Mouse (Mus musculus) hindbrain, embryonic 13.5 days (tissue): ENCODE data around the gene Jpt1. TPM values are rescaled to one million over a fixed set of nuclear protein-coding genes. Genes with fewer than 3 reads are reported as not detected.
"Not testable (repeated sequence)": the region's sequence is repeated elsewhere in the genome, so short reads cannot be mapped to it uniquely, and the experiment has no call there.

Experiments used
- ATAC-seq: fragments of 200-750 bp; cut with Nextera tagmentation; 2 replicates; pipeline ENCODE4 v1.8.0; 2017; ENCODE audit warnings: moderate TSS enrichment; ENCODE audit not compliant: low FRiP score
- H3K27ac ChIP-seq: fragments of 300-500 bp; sonication (generic); 2 replicates; pipeline ENCODE4 v1.5.1; 2015; ENCODE audit warnings: inconsistent platforms, mild to moderate bottlenecking, moderate library complexity
- H3K27me3 ChIP-seq: fragments of 300-500 bp; sonication (generic); 2 replicates; pipeline ENCODE4 v1.6.1; 2015; ENCODE audit warnings: mild to moderate bottlenecking, inconsistent platforms
- H3K36me3 ChIP-seq: fragments of 300-500 bp; sonication (generic); 2 replicates; pipeline ENCODE4 v1.6.1; 2015; ENCODE audit warnings: mild to moderate bottlenecking, inconsistent platforms
- H3K4me1 ChIP-seq: fragments of 300-500 bp; sonication (generic); replicated peaks from 2 replicates; pipeline ENCODE4 v1.6.1; 2015; ENCODE audit warnings: inconsistent platforms
- H3K4me2 ChIP-seq: fragments of 300-500 bp; sonication (generic); 2 replicates; pipeline ENCODE4 v1.6.1; 2015; ENCODE audit warnings: inconsistent platforms, mild to moderate bottlenecking, moderate library complexity
- H3K4me3 ChIP-seq: fragments of 300-500 bp; sonication (generic); 2 replicates; pipeline ENCODE4 v1.5.1; 2015; ENCODE audit warnings: mild to moderate bottlenecking, inconsistent platforms
- H3K9ac ChIP-seq: fragments of 300-500 bp; sonication (generic); 2 replicates; pipeline ENCODE4 v1.6.1; 2015; ENCODE audit warnings: mild to moderate bottlenecking, inconsistent platforms
- H3K9me3 ChIP-seq: fragments of 300-500 bp; sonication (generic); 2 replicates; pipeline ENCODE4 v1.6.1; 2016; ENCODE audit warnings: inconsistent platforms
- WGBS: fragments of 180-500 bp; shearing (Covaris S2); methylation state at CpG from one replicate; pipeline ENCODE4 v1.1.7; 2015; 5-methylcytosine and 5-hydroxymethylcytosine counted together
- polyA plus RNA-seq: library from polyadenylated mRNA; unstranded; fragments of >200 nt; fragmentation: Nextera tagmentation; extraction: Ambion mirVana; gene quantifications from 2 replicates; pipeline ENCODE4 v1.2.1, GENCODE M21; 2015

The Jpt1 gene
- polyA plus RNA-seq, 1 experiment from 2014 or later, result 1,452 TPM

DNA sequence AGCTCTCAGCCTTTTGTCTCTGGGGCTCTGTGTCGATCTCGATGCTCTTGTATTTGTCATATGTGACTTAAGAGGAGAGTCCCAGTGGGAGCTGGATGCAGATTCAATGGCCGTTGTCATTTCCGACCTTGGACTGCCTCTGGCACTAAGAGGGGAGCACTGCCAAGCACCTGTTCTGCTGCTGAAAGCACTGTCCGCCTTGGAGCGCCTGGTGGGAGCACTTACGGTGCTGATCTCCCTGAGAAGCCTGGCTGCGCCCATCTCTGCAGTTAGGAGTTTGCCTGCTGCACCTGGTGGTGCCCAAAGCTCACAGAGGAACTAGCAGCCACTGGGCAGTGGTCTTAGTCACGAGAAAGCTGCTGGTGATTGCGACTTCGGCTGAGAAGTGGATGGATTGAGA, 30.9 kb downstream of the Jpt1 start:
- Histone ChIP-seq H3K27ac (no peak overlapping the region), H3K9me3 (no peaks in the 10 kb centered on the region), H3K4me1 (peaks cover 6% of the 10 kb centered on the region), H3K27me3 (no peaks in the 10 kb centered on the region), H3K36me3 (peaks cover 17% of the 10 kb centered on the region), H3K9ac (0 out of 2 replicates have a peak overlapping the region, but pooled peaks have one; percentile 3), H3K4me3 (no peak overlapping the region), H3K4me2 (no peak overlapping the region)
- ATAC-seq, result no peak
- WGBS, result 73% methylated on average over 11 of the region's 11 CpGs

DNA sequence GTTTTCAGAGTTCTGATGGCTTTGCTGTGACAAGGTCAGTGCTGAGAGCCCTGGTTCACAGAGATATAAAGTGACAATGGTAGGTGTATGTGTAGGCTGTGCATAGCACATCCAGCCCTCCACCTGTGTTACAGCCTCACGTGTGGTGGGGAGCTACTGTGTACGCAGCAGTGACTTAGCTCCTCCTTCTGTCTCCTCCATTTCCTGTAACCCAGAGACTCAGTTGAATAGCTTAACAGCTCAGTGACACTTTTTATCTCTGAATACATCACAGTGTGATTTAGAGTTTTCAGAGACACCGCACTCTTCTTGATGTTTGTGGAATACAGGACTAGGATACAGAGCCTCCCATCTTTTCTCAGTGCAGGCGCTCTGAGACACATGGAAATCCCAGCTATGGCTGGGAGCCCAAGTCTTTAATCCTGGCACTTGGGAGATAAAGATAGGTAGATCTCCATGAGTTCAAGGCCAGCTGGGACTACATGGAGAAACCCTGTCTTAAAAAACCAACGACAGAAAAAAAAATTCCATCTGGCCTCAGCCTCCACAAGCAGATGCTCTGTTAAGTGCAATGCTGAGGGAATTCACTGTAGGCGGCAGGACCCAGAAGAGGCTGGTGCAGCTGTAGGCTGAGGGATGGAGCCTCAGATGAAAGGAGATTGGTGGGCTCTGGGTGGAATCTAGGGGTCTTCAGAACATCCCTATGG, 32.5 kb downstream of the Jpt1 start:
- H3K4me3 ChIP-seq, result no peak overlapping the region
- WGBS, result 82% methylated on average over 6 of the region's 6 CpGs
- no peak overlapping the region for H3K27ac ChIP-seq
- no peaks in the 10 kb centered on the region for H3K9me3 ChIP-seq
- peak overlapping the region; percentile 6; the same call in 1 of the 2 replicates for H3K9ac ChIP-seq
- H3K4me2 ChIP-seq, result no peak overlapping the region
- H3K36me3 ChIP-seq, result peaks cover 17% of the 10 kb centered on the region
- H3K4me1 ChIP-seq, result peaks cover 16% of the 10 kb centered on the region
- no peak for ATAC-seq
- no peaks in the 10 kb centered on the region for H3K27me3 ChIP-seq

DNA sequence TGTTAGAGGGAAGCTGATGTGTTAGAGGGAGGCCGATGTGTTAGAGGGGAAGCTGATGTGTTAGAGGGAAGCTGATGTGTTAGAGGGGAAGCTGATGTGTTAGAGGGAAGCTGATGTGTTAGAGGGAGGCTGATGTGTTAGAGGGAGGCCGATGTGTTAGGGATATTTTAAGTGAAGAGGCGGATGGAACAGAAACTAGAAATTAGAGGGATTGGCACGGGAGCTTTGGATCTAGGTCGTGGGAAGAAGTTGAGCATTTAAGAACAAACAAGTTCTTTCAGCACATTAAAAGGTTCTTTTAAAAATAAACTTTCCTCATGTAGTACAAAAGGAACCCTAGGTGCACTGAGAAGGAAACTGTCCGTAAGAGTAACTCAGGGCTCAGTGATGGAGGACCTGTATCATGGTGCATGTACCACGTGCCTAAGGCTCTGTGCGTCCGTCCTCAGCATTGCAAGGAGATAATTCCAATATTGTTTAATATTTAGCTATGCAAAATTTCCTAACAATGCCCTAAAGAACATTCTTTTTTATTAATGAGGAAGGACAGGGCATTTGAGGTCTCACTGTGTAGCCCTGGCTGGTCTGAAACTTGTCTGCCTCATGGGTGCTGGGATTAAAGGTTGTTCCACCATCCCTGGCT, 35.8 kb downstream of the Jpt1 start:
- no peak overlapping the region for H3K9ac ChIP-seq
- H3K4me3 ChIP-seq, result no peak overlapping the region
- ATAC-seq, result no peak
- H3K27ac ChIP-seq, result no peak overlapping the region
- H3K36me3 ChIP-seq, result peaks cover 13% of the 10 kb centered on the region
- H3K9me3 ChIP-seq, result no peaks in the 10 kb centered on the region
- H3K4me2 ChIP-seq, result no peak overlapping the region
- H3K27me3 ChIP-seq, result no peaks in the 10 kb centered on the region
- H3K4me1 ChIP-seq, result peaks cover 33% of the 10 kb centered on the region
- 85% methylated on average over 9 of the region's 9 CpGs for WGBS

DNA sequence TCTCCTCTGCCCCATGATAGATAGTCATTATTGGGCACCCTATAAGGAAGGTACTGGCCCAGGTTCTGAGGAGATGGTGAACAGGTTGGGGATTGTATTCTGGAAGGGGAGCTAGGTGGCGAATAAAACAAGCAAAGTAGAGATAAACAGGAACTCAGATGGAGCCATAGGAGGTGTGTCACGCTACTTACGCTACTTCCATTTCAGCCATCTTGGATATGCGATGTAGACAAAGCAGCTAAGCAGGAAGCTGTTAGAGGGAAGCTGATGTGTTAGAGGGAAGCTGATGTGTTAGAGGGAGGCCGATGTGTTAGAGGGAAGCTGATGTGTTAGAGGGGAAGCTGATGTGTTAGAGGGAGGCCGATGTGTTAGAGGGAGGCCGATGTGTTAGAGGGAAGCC, 36.8 kb downstream of the Jpt1 start:
- H3K27me3 ChIP-seq, H3K27ac ChIP-seq, H3K9me3 ChIP-seq, ATAC-seq, H3K4me3 ChIP-seq: not testable (repeated sequence)
- H3K9ac ChIP-seq, result peak overlapping the region; percentile 58
- 90% methylated on average over 7 of the region's 7 CpGs for WGBS
- peak overlapping the region; percentile 98; the same call in 1 of the 2 replicates for H3K4me2 ChIP-seq
- H3K36me3 ChIP-seq, result peaks cover 13% of the 10 kb centered on the region
- H3K4me1 ChIP-seq, result peaks cover 35% of the 10 kb centered on the region

DNA sequence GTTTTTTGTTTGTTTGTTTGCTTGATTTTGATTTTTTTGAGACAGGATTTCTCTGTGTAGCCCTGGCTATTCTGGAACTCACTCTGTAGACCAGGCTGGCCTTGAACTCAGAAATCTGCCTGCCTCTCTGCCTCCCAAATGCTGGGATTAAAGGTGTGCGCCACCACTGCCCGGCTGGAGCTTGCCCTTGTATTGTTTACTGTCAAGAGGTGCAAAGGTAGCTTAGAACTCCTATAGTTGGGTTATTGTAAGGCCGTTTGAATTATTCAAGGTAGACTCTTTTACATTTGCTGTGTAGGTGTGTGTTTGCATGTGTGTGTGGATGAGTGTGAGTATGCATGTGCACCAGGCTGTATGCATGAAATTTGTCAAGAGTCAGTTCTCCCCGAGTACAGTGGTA, 37.6 kb downstream of the Jpt1 start:
- H3K4me3 ChIP-seq, result peak overlapping the region; percentile 92
- H3K4me1 ChIP-seq, result peaks cover 35% of the 10 kb centered on the region
- H3K9me3 ChIP-seq, ATAC-seq, H3K27me3 ChIP-seq, H3K27ac ChIP-seq: not testable (repeated sequence)
- WGBS, result 82% methylated on average over 4 of the region's 4 CpGs
- peak overlapping the region; percentile 89 for H3K9ac ChIP-seq
- peak overlapping the region; percentile 98 for H3K4me2 ChIP-seq
- H3K36me3 ChIP-seq, result peaks cover 13% of the 10 kb centered on the region

DNA sequence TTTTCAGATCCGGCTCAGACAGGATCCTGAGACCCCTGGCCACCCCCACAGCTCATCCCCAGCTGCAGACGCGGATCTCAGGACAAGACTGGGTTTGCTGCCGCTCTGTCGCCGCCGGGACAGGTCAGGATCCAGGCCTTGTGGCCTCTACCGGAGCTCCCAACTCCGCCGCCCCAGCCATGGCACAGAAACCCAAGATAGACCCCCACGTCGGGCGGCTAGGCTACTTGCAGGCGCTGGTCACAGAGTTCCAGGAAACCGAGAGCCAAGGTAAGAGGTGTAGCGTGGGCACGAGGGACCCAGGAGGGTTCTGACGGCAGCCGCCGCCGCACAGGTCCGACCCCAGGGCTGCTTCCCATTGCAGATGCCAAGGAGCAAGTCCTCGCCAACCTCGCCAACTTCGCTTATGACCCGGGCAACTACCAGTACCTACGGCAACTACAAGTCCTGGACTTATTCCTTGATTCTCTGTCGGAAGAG, 38.4 kb downstream of the Jpt1 start:
- Histone ChIP-seq H3K36me3 (peaks cover 13% of the 10 kb centered on the region), H3K9me3 (no peaks in the 10 kb centered on the region), H3K9ac (peak overlapping the region; percentile 89), H3K27ac (peak overlapping the region; percentile 88), H3K4me2 (peak overlapping the region; percentile 98), H3K4me1 (peaks cover 35% of the 10 kb centered on the region), H3K27me3 (no peaks in the 10 kb centered on the region), H3K4me3 (peak overlapping the region; percentile 92)
- WGBS, result 4% methylated on average over 28 of the region's 28 CpGs
- ATAC-seq, result peak; percentile 64

DNA sequence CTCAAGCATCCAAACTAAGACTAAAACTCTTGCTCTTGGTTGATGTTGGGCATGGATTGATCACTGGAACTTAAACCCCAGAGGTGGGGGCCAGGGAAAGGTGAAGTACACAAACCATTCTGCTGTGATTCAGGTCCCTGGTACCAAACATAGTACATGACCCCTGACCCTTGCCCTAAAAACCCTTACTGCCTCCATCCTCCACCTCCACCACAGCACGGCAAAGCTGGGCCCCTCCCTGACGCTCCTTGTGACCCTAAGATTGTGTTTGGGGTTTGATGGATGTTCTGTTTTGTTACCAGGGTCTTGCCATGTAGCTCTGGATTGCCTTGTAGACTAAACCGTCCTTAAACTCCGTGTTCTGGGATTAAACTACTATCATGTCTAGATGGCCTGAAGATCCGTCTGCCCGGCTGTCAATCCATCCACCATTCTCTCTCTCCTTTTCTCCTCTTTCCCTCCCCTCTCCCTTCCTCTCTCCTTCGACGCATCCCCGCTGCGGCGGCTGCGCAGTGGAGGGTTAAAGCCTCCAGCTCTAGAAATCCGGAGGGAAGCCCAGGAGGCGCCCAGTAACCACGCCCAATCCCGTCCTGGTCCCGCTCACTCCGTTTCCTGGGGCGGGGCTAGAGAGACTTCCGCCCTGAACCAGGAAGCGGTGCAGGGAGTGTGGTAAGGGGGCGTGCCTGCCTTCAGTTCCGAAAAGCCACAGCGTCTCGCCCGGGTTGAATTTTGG, 39.0 kb downstream of the Jpt1 start, which contains the start of gene Armc7:
Gene Armc7, plus strand, starts transcription at position 643 of the 733 bp plus-strand sequence.
- H3K4me3 ChIP-seq, result peak within 1 kb of the TSS; percentile 92
- peak; percentile 96 for ATAC-seq
- H3K27me3 ChIP-seq, result no peaks in the 10 kb centered on the region
- peaks cover 9% of the 10 kb centered on the region for H3K36me3 ChIP-seq
- peak within 1 kb of the TSS; percentile 98 for H3K4me2 ChIP-seq
- peaks cover 35% of the 10 kb centered on the region for H3K4me1 ChIP-seq
- peak within 1 kb of the TSS; percentile 89 for H3K9ac ChIP-seq
- under 1% methylated on average over 26 of the region's 26 CpGs for WGBS
- H3K9me3 ChIP-seq, result no peaks in the 10 kb centered on the region
- H3K27ac ChIP-seq, result peak within 1 kb of the TSS; percentile 88

DNA sequence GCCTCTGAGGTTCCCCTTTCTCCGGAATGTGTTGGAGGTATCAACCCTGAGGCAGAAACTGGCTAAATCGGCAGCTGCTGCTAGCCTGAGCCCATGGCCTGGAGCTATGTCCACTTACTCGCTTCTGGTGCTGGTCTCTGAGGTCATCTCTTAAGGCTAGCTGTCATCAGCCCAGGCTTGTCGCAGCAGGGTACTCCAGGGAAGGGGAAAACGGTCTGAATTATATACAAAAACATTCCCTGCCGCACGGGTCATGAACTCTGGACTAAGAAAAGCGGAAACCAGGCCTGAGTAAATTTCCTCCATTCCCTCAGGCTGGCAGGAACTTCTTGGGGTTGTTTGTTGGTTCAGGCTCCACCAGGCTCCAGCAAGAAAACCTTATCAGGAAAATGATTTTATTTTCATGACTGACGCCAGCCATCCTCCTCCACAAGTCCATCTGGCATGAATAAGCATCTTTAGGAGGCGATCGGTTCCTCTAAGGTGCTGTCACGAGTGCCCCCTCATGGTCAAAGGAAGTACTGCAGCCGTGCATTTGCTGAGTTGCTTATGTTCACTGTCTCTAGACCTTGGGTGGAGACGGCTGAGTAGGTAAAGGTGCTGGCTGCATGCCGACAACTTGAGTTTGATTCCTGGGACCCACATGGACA, 40.4 kb downstream of the Jpt1 start:
- no peak; the same call in 1 of the 2 replicates for ATAC-seq
- Histone ChIP-seq H3K4me1 (peaks cover 35% of the 10 kb centered on the region), H3K4me2 (0 out of 2 replicates have a peak overlapping the region, but pooled peaks have one; percentile 25), H3K9me3 (no peaks in the 10 kb centered on the region), H3K9ac (peak overlapping the region; percentile 39; the same call in 1 of the 2 replicates), H3K36me3 (no peaks in the 10 kb centered on the region), H3K4me3 (no peak overlapping the region), H3K27ac (peak overlapping the region; percentile 88; the same call in 1 of the 2 replicates), H3K27me3 (0 out of 2 replicates have a peak, but pooled peaks cover 5% of the 10 kb centered on the region)
- 22% methylated on average over 15 of the region's 15 CpGs for WGBS

DNA sequence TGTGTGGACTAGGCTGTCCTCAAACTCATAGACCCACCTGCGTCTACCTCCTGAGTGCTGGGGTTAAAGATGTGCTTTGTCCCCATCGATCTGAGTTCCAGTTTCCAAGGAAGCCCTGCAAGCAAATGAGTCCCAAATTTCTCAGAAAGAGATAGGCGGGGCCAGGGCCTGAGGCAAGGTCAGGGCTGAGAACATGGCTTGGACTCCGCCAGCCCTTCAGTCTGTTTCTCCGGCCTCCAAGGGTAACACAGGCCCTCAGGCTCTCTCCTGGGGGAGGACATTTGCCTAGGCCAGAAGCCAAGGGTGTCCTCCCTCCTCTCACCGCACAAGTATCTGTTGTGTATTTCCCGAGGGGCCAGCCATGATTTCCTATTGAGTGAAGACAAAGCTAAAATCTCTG, 42.0 kb downstream of the Jpt1 start:
- H3K27me3 ChIP-seq, result 0 out of 2 replicates have a peak, but pooled peaks cover 5% of the 10 kb centered on the region
- WGBS, result 87% methylated on average over 7 of the region's 7 CpGs
- no peak for ATAC-seq

DNA sequence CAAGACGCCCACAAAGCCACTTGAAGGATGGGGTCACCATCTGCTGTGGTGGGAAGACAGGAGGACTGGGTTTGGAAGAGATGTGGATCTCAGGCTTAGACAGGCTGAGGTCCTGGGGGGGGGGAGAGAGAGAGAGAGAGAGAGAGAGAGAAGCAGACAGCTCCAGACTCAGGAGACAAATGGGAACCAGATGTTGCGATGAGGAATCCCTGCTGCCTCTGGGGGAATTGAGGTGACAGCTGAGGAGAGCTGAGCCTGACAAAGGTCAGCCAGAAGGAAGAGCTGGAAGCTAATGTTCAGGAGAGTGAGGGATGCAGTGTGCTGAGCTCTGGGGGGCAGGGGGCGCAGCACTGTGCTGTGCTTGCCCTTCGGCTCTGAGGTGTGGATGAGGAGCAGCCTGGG, 47.0 kb downstream of the Jpt1 start:
- no peak overlapping the region for H3K4me3 ChIP-seq
- H3K27me3 ChIP-seq, result 0 out of 2 replicates have a peak, but pooled peaks cover 16% of the 10 kb centered on the region
- H3K4me2 ChIP-seq, result no peak overlapping the region
- peak overlapping the region; percentile 55; the same call in 1 of the 2 replicates for H3K9ac ChIP-seq
- ATAC-seq, result no peak
- no peak overlapping the region for H3K27ac ChIP-seq
- 51% methylated on average over 4 of the region's 4 CpGs for WGBS
- H3K9me3 ChIP-seq, result no peaks in the 10 kb centered on the region
- peaks cover 11% of the 10 kb centered on the region for H3K4me1 ChIP-seq
- no peaks in the 10 kb centered on the region for H3K36me3 ChIP-seq

More for the DNA sequence above, 42.0 kb downstream of the Jpt1 start:
- H3K4me1 ChIP-seq, result peaks cover 37% of the 10 kb centered on the region
- no peaks in the 10 kb centered on the region for H3K9me3 ChIP-seq
- H3K4me3 ChIP-seq, result no peak overlapping the region
- no peak overlapping the region for H3K27ac ChIP-seq
- no peaks in the 10 kb centered on the region for H3K36me3 ChIP-seq
- H3K4me2 ChIP-seq, result no peak overlapping the region
- 0 out of 2 replicates have a peak overlapping the region, but pooled peaks have one; percentile 5 for H3K9ac ChIP-seq

DNA sequence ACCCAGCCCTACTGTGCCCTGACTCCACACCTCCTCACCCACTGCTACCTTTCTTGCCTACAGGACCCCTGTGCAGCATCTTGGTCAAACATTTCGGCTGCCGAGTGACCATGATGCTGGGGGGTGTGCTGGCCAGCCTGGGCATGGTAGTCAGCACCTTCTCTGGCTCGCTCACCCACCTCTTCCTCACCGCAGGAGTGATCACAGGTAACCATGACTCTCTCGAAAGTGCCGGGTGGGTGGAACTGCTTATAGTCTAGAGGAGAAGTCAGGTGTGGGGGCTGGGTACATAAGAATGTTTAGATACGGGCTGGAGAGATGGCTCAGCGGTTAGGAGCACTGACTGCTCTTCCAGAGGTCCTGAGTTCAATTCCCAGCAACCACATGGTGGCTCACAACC, 49.3 kb downstream of the Jpt1 start:
- no peaks in the 10 kb centered on the region for H3K36me3 ChIP-seq
- H3K4me3 ChIP-seq, result no peak overlapping the region
- H3K27me3 ChIP-seq, result 0 out of 2 replicates have a peak, but pooled peaks cover 16% of the 10 kb centered on the region
- H3K9ac ChIP-seq, result no peak overlapping the region
- 91% methylated on average over 8 of the region's 8 CpGs for WGBS
- no peak for ATAC-seq
- no peak overlapping the region for H3K4me2 ChIP-seq
- H3K27ac ChIP-seq, result no peak overlapping the region
- H3K9me3 ChIP-seq, result no peaks in the 10 kb centered on the region
- H3K4me1 ChIP-seq, result peaks cover 12% of the 10 kb centered on the region
